Mouse (Mus musculus): ENCODE measurements around the gene Ptprm. TPM values are rescaled to one million over a fixed set of nuclear protein-coding genes. Genes with fewer than 3 reads are reported as not detected.

The Ptprm gene
- polyA plus RNA-seq, 1 experiment, result 4.4 TPM

DNA sequence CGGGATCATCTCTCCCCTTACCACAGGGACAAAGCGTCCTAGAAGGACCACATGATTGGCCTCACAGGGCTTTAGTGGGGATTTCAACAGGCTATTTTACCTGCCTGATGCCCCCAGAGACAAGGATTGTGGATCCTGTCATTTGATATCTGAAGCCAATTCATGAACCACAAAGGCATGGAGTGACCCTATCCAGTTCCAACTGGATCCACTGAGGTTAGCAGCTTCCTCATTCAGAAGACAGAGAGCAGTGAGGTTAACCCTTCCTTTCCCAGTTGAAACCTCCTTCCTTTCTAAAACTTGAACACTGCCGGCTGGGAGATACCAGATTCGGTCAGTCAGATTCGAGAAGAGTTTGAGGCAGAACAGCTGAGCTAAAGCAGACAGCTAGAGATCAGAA lies 14.7 kb downstream of the Ptprm start:
- Histone ChIP-seq H3K4me3 (ENCODE audit: control insufficient read depth, insufficient read depth, low read length) (no peak overlapping the region), H3K27me3 (ENCODE audit: control insufficient read depth, insufficient read depth, low read length) (no peaks in the 10 kb centered on the region), H3K4me1 (replicated peaks; ENCODE audit: control insufficient read depth, insufficient read depth, low read length) (no peaks in the 10 kb centered on the region), H3K27ac (ENCODE audit: control insufficient read depth, insufficient read depth, low read length) (no peak overlapping the region), H3K36me3 (ENCODE audit: control insufficient read depth, insufficient read depth, low read length) (no peaks in the 10 kb centered on the region)
- no peak for TF ChIP-seq CTCF (IDR thresholded peaks at IDR 0.05; ENCODE audit: borderline replicate concordance, control insufficient read depth, extremely low read depth, insufficient read depth, low read length, poor library complexity)
- no peak for TF ChIP-seq POLR2A (IDR thresholded peaks at IDR 0.05; ENCODE audit: control insufficient read depth, extremely low read depth, insufficient read depth, low read length, poor library complexity)
- 88% methylated on average over 5 of the region's 5 CpGs for WGBS
- no peak for DNase-seq

DNA sequence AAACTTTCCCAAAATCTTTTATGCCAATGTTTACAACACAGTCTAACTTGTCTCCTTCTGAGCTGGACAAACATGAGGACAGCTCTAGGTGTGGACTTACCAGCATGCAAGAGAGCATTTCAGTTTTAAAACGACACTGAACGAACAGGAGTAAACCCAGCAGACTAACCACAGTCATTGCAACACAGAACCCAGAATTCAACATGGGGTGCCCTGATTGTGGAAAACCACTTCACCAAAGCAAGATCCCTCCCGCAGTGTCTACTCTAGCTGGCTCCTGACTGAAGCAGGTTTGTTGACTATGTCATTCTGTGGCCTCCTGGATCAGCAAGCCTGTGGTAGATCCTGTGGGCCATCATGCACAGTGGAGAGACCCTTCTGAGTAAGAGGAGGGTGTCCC lies 19.9 kb downstream of the Ptprm start:
- TF ChIP-seq CTCF (IDR thresholded peaks at IDR 0.05; ENCODE audit: borderline replicate concordance, control insufficient read depth, extremely low read depth, insufficient read depth, low read length, poor library complexity) (no peak), POLR2A (IDR thresholded peaks at IDR 0.05; ENCODE audit: control insufficient read depth, extremely low read depth, insufficient read depth, low read length, poor library complexity) (no peak)
- 85% methylated on average over 3 of the region's 3 CpGs for WGBS
- Histone ChIP-seq H3K27ac (ENCODE audit: control insufficient read depth, insufficient read depth, low read length) (no peak overlapping the region), H3K27me3 (ENCODE audit: control insufficient read depth, insufficient read depth, low read length) (no peaks in the 10 kb centered on the region), H3K36me3 (ENCODE audit: control insufficient read depth, insufficient read depth, low read length) (no peaks in the 10 kb centered on the region), H3K4me1 (replicated peaks; ENCODE audit: control insufficient read depth, insufficient read depth, low read length) (no peaks in the 10 kb centered on the region), H3K4me3 (ENCODE audit: control insufficient read depth, insufficient read depth, low read length) (no peak overlapping the region)
- DNase-seq, result no peak

DNA sequence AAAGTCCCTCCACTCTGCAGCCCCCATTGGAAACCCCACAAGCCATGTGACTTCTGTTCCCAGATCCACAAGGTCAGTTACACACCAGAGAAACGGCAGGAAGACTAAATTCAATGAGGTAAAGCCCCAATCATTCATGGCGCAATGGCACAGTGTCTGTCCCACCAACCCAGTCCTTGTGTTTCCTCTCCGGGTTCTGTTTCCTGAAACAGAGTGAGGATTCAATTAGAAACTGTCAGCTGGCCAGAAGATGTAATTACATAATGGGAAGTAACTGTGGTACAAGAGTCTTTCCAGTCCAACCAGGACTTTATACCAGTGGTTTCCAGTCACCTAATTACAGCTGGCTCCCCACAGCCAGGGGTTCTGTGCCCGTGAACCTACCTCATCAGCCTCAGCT lies 24.8 kb downstream of the Ptprm start:
- H3K4me3 ChIP-seq (ENCODE audit: control insufficient read depth, insufficient read depth, low read length), result no peak overlapping the region
- H3K4me1 ChIP-seq (replicated peaks; ENCODE audit: control insufficient read depth, insufficient read depth, low read length), result no peaks in the 10 kb centered on the region
- H3K27ac ChIP-seq (ENCODE audit: control insufficient read depth, insufficient read depth, low read length), result no peak overlapping the region
- no peak for TF ChIP-seq CTCF (IDR thresholded peaks at IDR 0.05; ENCODE audit: borderline replicate concordance, control insufficient read depth, extremely low read depth, insufficient read depth, low read length, poor library complexity)
- no peak for TF ChIP-seq POLR2A (IDR thresholded peaks at IDR 0.05; ENCODE audit: control insufficient read depth, extremely low read depth, insufficient read depth, low read length, poor library complexity)
- no peaks in the 10 kb centered on the region for H3K36me3 ChIP-seq (ENCODE audit: control insufficient read depth, insufficient read depth, low read length)
- WGBS, result 20% methylated on average over 4 of the region's 4 CpGs
- H3K27me3 ChIP-seq (ENCODE audit: control insufficient read depth, insufficient read depth, low read length), result no peaks in the 10 kb centered on the region
- no peak for DNase-seq

DNA sequence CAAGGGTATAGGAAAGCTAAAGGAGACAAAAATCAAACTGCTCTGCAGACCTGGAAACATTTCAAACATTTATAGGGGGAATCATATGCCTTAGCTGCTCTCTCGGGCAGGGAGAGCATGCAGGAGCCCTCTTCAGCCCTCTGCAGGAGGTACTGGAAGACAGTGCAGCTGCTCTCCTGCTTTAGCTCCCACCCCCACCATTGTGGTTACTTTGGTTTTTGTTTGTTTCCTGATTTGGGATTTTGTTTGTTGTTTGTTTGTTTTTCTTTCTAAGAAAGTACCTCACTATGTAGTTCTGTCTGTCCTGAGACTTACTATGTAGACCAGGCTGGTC lies 29.8 kb downstream of the Ptprm start:
- no peak for TF ChIP-seq POLR2A (IDR thresholded peaks at IDR 0.05; ENCODE audit: control insufficient read depth, extremely low read depth, insufficient read depth, low read length, poor library complexity)
- no peak for TF ChIP-seq CTCF (IDR thresholded peaks at IDR 0.05; ENCODE audit: borderline replicate concordance, control insufficient read depth, extremely low read depth, insufficient read depth, low read length, poor library complexity)
- no peaks in the 10 kb centered on the region for H3K36me3 ChIP-seq (ENCODE audit: control insufficient read depth, insufficient read depth, low read length)
- H3K4me1 ChIP-seq (replicated peaks; ENCODE audit: control insufficient read depth, insufficient read depth, low read length), result no peaks in the 10 kb centered on the region
- no peak for DNase-seq
- WGBS, result 71% methylated on average over 1 of the region's 1 CpGs
- H3K27me3 ChIP-seq (ENCODE audit: control insufficient read depth, insufficient read depth, low read length), result no peaks in the 10 kb centered on the region
- H3K27ac ChIP-seq (ENCODE audit: control insufficient read depth, insufficient read depth, low read length), result no peak overlapping the region
- no peak overlapping the region for H3K4me3 ChIP-seq (ENCODE audit: control insufficient read depth, insufficient read depth, low read length)

DNA sequence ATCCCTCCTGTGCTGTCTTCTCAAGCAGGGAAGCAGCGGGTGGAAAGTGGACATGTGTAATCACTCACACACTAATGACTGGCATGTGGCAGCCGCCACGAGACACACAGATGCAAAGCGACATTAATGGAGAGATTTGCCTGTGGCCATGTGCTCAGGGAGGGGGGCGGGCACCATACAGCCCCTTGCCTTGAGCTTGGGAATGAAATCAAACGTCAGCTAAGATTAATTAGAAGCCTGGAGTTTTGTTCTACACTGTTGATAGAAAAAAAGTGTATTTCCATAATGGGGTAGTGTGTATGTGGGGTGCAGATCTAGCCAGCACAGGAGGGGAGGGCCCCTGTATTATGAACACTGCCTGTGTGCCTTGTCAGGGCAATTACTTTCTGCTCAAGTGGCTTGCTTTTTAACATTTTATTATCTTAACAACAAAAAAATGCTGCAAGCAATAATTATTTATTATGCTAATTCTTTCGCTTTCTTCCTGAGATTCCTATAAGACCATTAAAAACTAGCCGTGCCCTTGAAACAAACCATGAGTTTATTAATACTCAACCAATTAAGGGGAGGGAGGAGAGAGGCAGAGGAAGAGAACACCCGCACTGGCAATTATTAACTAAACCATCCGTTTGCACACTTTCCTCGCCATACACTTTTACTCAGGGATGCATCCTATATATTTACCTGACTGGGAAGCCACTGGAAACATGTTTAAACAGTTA lies 30.3 kb downstream of the Ptprm start:
- no peak for DNase-seq
- WGBS, result 93% methylated on average over 11 of the region's 11 CpGs
- TF ChIP-seq CTCF (IDR thresholded peaks at IDR 0.05; ENCODE audit: borderline replicate concordance, control insufficient read depth, extremely low read depth, insufficient read depth, low read length, poor library complexity), result no peak
- no peak for TF ChIP-seq POLR2A (IDR thresholded peaks at IDR 0.05; ENCODE audit: control insufficient read depth, extremely low read depth, insufficient read depth, low read length, poor library complexity)
- H3K36me3 ChIP-seq (ENCODE audit: control insufficient read depth, insufficient read depth, low read length), result no peaks in the 10 kb centered on the region
- H3K27me3 ChIP-seq (ENCODE audit: control insufficient read depth, insufficient read depth, low read length), result no peaks in the 10 kb centered on the region
- H3K4me3 ChIP-seq (ENCODE audit: control insufficient read depth, insufficient read depth, low read length), result no peak overlapping the region
- H3K27ac ChIP-seq (ENCODE audit: control insufficient read depth, insufficient read depth, low read length), result no peak overlapping the region
- H3K4me1 ChIP-seq (replicated peaks; ENCODE audit: control insufficient read depth, insufficient read depth, low read length), result no peaks in the 10 kb centered on the region

DNA sequence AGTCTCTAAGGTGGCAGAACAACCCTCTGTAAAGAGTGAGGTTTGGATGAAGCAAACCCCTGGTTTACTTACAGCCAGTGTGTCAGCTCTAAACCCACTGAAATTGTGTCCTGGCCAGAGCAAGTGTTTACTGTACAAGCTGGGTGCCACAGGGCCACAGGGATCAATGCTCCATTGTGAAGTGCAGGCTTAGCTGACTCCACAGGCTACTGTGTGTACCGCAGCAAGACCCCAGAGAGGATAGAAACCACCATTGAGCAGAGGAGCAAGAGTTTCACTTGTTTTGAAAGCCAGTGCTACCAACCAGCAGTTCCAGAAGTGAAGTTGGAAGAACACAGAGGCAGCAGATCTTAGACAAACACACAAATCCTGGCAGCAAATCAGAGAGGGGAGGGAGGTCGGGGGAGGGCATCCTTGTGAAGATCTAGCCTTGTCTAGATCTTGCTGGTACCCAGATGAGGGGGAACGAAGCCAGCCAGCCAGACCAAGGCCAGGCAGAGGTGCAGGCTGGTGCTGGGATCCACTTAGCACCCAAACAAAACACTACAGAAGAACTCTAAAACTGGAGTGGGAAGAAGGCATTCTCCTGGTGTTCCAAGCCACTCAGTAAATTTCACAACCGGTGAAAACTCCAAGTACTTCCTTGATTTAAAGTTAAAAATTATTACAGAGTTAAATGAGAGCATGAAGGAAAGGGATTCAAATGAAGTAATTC lies 39.6 kb downstream of the Ptprm start:
- Histone ChIP-seq H3K4me1 (replicated peaks; ENCODE audit: control insufficient read depth, insufficient read depth, low read length) (no peaks in the 10 kb centered on the region), H3K27me3 (ENCODE audit: control insufficient read depth, insufficient read depth, low read length) (no peaks in the 10 kb centered on the region), H3K4me3 (ENCODE audit: control insufficient read depth, insufficient read depth, low read length) (no peak overlapping the region), H3K36me3 (ENCODE audit: control insufficient read depth, insufficient read depth, low read length) (no peaks in the 10 kb centered on the region), H3K27ac (ENCODE audit: control insufficient read depth, insufficient read depth, low read length) (no peak overlapping the region)
- 84% methylated on average over 4 of the region's 4 CpGs for WGBS
- no peak for DNase-seq
- TF ChIP-seq POLR2A (IDR thresholded peaks at IDR 0.05; ENCODE audit: control insufficient read depth, extremely low read depth, insufficient read depth, low read length, poor library complexity), result no peak
- no peak for TF ChIP-seq CTCF (IDR thresholded peaks at IDR 0.05; ENCODE audit: borderline replicate concordance, control insufficient read depth, extremely low read depth, insufficient read depth, low read length, poor library complexity)

All from thymus, adult 2 months (tissue).